Mouse (Mus musculus) spleen, adult 2 months (tissue): ENCODE results near the gene Spaca7. TPM values are rescaled to one million over a fixed set of nuclear protein-coding genes. Genes with fewer than 3 reads are reported as not detected.

ENCODE experiments used
- DNase-seq, 2 experiments: peaks; one replicate each; pipeline versions ENCODE4 v3.0.0 to v3.0.0-alpha.2; 2012 to 2021; ENCODE audit warnings: low spot score in 2 of 2, low read depth in 1 of 2
- H3K27ac ChIP-seq: fragments of 200-500 bp; 2 replicates; pipeline ENCODE4 v1.5.1; 2012; ENCODE audit warnings: low read length, inconsistent platforms; ENCODE audit not compliant: insufficient read depth
- H3K27me3 ChIP-seq: fragments of 200-500 bp; 2 replicates; pipeline ENCODE4 v1.6.1; 2012; ENCODE audit warnings: mild to moderate bottlenecking, moderate library complexity, low read length, inconsistent platforms; ENCODE audit not compliant: control insufficient read depth, insufficient read depth
- H3K36me3 ChIP-seq: fragments of 200-500 bp; 2 replicates; pipeline ENCODE4 v1.6.1; 2012; ENCODE audit warnings: mild to moderate bottlenecking, low read length, inconsistent platforms; ENCODE audit not compliant: control insufficient read depth, insufficient read depth
- H3K4me1 ChIP-seq: fragments of 200-500 bp; 2 replicates; pipeline ENCODE4 v1.6.1; 2011; ENCODE audit warnings: inconsistent platforms; ENCODE audit not compliant: control insufficient read depth, insufficient read depth, insufficient read length
- H3K4me3 ChIP-seq: fragments of 200-500 bp; 2 replicates; pipeline ENCODE4 v1.5.1; 2011; ENCODE audit warnings: mild to moderate bottlenecking, inconsistent platforms; ENCODE audit not compliant: insufficient read depth, insufficient read length; ENCODE audit errors: extremely low read depth
- CTCF ChIP-seq: fragments of 200-500 bp; IDR thresholded peaks from 2 replicates; pipeline ENCODE4 v1.5.1; 2011; ENCODE audit warnings: mild to moderate bottlenecking, inconsistent platforms; ENCODE audit not compliant: insufficient read depth, insufficient read length, insufficient replicate concordance; ENCODE audit errors: extremely low read depth
- POLR2A ChIP-seq: fragments of 200-500 bp; IDR thresholded peaks from 2 replicates; pipeline ENCODE4 v1.6.1; 2011; ENCODE audit warnings: low read depth, low read length, inconsistent platforms
- WGBS: fragments of 180-500 bp; shearing (Covaris S2); methylation state at CpG from one replicate; pipeline ENCODE4 v1.1.7; 2018; 5-methylcytosine and 5-hydroxymethylcytosine counted together
- polyA plus RNA-seq: library from polyadenylated mRNA; depleted of rRNA; stranded (reverse); fragments of >200 nt; gene quantifications from 2 replicates; pipeline ENCODE4 v1.2.3, GENCODE M21; 2012; rRNA removed

Spaca7 gene
- polyA plus RNA-seq, 1 experiment: not detected

DNA sequence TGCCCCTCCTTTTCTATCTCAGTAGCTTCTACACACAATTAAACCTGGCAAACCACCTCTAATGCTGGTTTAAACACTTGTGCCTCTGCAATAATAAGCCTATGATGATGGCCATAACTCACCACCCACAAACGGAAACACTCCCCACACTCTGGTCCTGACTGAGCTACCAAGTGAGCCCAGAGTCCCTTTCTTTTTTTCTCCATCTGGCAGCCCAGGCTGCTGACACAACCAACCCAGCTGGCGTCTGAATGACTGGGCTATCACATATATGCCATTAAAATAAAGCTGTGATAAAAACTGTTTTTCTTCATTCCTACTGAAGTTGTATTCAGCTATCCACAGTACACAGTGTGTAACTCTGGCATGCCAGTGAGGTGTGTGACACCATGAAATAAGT lies 62.5 kb downstream of the Spaca7 start:
- WGBS: 94% methylated on average over 2 of the region's 2 CpGs
- Histone ChIP-seq H3K4me1 (no peaks in the 10 kb centered on the region), H3K36me3 (peaks cover 44% of the 10 kb centered on the region), H3K4me3 (no peak overlapping the region), H3K27me3 (no peaks in the 10 kb centered on the region), H3K27ac (no peak overlapping the region)
- no peak for DNase-seq
- TF ChIP-seq POLR2A (no peak), CTCF (no peak)

DNA sequence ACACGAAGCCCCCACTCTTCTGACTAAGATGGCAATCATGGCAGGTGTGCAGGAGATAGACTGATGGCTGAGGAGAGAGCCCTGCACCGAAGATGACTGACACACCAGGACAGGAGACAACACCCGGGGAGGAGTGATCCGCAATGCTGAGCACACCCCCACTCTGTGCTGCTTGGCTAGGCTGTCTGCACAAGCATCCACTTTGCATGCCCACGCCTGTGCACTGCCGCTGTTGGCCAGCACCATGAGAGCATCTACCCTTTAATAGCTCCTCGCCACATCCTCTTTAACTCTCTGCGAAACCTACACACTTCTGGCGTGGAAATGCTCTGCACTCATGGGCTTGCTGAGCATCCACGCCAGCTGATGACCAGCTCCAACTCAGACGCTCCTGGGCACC lies 65.6 kb downstream of the Spaca7 start:
- peaks cover 42% of the 10 kb centered on the region for H3K36me3 ChIP-seq
- no peak overlapping the region for H3K27ac ChIP-seq
- H3K4me3 ChIP-seq: no peak overlapping the region
- no peak for DNase-seq
- TF ChIP-seq CTCF: no peak
- no peak for TF ChIP-seq POLR2A
- H3K4me1 ChIP-seq: no peaks in the 10 kb centered on the region
- 94% methylated on average over 11 of the region's 11 CpGs for WGBS
- H3K27me3 ChIP-seq: no peaks in the 10 kb centered on the region

DNA sequence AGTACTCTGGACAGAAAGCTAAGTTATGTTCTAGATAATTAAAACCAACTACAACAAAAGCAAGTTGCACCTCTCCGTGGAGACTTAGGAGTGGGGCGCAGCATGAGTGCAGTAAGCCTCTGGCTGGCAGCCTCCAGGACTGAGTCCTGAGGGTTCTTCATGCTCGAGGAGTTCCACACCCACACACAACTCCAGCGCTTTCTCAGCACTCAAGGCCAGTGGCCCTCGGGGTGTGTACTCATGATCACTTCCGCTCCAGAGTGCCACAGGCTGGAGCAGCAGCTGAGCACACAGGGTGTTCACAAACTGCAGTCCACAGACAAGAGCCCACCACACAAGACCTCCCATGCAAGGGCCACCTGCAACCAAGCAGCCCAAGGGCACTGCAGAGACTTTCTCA lies 68.7 kb downstream of the Spaca7 start:
- Histone ChIP-seq H3K4me3 (no peak overlapping the region), H3K4me1 (no peaks in the 10 kb centered on the region), H3K36me3 (peaks cover 47% of the 10 kb centered on the region), H3K27ac (no peak overlapping the region), H3K27me3 (no peaks in the 10 kb centered on the region)
- TF ChIP-seq POLR2A (no peak), CTCF (no peak)
- no peak for DNase-seq
- WGBS: 95% methylated on average over 6 of the region's 6 CpGs

DNA sequence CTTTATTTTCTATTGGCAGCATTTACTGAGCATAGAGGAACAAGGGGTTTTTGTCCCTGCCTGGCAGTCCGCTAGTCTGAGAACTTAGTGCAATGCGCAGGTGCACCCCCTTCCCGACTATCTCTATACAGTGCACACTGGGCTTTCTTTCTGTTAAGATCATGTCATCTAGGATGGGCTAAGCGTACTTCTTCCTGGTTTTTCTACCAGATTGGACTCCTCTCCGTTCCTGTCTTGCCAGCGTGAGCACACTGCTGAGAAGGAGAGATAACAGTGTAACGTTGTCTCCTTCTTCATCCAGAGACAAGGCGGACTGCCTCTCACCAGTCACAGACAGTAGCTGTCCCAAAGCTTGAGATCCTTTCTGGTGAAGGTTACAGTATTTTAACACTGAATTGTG lies 71.5 kb downstream of the Spaca7 start:
- H3K27me3 ChIP-seq: no peaks in the 10 kb centered on the region
- H3K4me3 ChIP-seq: no peak overlapping the region
- WGBS: 93% methylated on average over 8 of the region's 8 CpGs
- no peaks in the 10 kb centered on the region for H3K4me1 ChIP-seq
- peaks cover 37% of the 10 kb centered on the region for H3K36me3 ChIP-seq
- no peak overlapping the region for H3K27ac ChIP-seq
- no peak for DNase-seq
- TF ChIP-seq POLR2A (no peak), CTCF (no peak)

DNA sequence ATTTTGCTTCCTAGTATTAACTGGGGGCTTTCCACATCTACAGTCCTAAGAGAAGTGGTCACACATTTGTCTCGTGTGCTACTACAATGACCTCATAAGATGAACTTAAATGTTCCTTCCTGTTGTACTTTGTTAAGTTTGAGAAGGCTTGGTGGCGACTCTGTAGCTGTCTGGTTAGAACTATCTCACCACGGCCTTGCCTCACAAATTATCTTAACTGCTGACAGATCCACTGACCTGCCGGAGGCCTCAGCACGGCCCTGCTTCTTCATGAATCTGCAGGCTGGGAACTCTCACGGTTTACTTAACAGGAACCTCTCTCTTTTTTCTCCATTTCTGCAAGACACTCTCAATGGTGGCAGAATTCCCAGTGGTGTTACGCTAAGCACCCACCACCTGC lies 72.1 kb downstream of the Spaca7 start:
- no peaks in the 10 kb centered on the region for H3K27me3 ChIP-seq
- 85% methylated on average over 7 of the region's 7 CpGs for WGBS
- TF ChIP-seq POLR2A (no peak), CTCF (no peak)
- H3K36me3 ChIP-seq: peaks cover 37% of the 10 kb centered on the region
- no peak overlapping the region for H3K4me3 ChIP-seq
- no peak overlapping the region for H3K27ac ChIP-seq
- H3K4me1 ChIP-seq: no peaks in the 10 kb centered on the region
- DNase-seq: no peak

DNA sequence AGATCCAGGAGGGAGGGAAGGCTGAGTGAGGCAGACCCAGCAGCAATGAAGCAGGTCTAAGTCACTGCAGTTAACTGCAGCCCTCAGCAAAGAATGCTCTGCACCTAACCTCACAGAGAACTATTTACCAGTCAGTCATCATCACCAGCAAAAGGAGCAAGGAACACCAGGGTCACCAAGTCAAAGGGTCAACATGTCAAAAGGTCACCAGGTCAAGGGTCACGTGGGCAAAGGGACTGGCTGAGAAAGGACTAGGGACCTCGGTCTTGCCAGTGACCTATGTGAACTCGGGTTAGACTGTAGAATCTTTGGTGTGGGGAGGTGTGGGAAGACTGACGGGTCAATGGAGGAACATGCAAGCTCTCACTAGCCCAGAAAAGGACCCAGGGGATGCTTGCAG lies 73.7 kb downstream of the Spaca7 start:
- WGBS: 91% methylated on average over 4 of the region's 4 CpGs
- H3K4me1 ChIP-seq: no peaks in the 10 kb centered on the region
- peaks cover 33% of the 10 kb centered on the region for H3K36me3 ChIP-seq
- no peak overlapping the region for H3K27ac ChIP-seq
- no peak overlapping the region for H3K4me3 ChIP-seq
- no peak for TF ChIP-seq POLR2A
- no peak for TF ChIP-seq CTCF
- no peak for DNase-seq
- H3K27me3 ChIP-seq: no peaks in the 10 kb centered on the region

DNA sequence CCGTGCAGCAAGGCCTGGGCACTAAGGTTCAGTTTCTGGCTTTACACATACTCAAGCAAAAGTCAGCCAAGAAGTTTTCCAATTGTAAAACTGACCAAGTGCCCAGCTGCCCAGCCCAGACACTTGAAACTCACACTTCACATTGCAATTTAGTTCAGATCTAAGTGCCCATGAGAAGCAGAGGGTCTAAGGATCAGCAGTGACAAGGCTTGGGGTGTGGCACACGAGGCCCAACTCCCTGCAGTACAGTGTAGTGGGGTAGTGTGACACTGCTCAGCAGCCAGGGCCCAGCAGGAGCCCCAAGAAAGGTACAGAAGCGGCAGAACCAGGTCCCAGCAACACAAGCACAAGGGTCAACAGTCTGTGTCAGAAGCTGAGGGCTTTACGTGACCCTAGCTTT lies 76.1 kb downstream of the Spaca7 start:
- no peak overlapping the region for H3K4me3 ChIP-seq
- 87% methylated on average over 4 of the region's 4 CpGs for WGBS
- H3K27ac ChIP-seq: no peak overlapping the region
- H3K36me3 ChIP-seq: peaks cover 42% of the 10 kb centered on the region
- TF ChIP-seq POLR2A (no peak), CTCF (no peak)
- no peak for DNase-seq
- H3K27me3 ChIP-seq: no peaks in the 10 kb centered on the region
- no peaks in the 10 kb centered on the region for H3K4me1 ChIP-seq

Other genes starting within 250 kb of the Spaca7 start
- not detected in 2 replicates for gene Sox1, start 177.7 kb upstream of the Spaca7 start, polyA plus RNA-seq
- 38.4 and 54.2 TPM in 2 replicates for gene Tubgcp3, start 99.2 kb downstream of the Spaca7 start, polyA plus RNA-seq
- gene Atp11a, start 184.0 kb downstream of the Spaca7 start, polyA plus RNA-seq: 23.2 and 24.4 TPM in 2 replicates